Mouse (Mus musculus) spleen, adult 2 months (tissue): ENCODE data around the gene Oprd1.

Experiments
- CTCF ChIP-seq: fragments of 200-500 bp; IDR thresholded peaks from 2 replicates; pipeline ENCODE4 v1.5.1; 2011; ENCODE audit warnings: mild to moderate bottlenecking, inconsistent platforms; ENCODE audit not compliant: insufficient read depth, insufficient read length, insufficient replicate concordance; ENCODE audit errors: extremely low read depth
- POLR2A ChIP-seq: fragments of 200-500 bp; IDR thresholded peaks from 2 replicates; pipeline ENCODE4 v1.6.1; 2011; ENCODE audit warnings: low read depth, low read length, inconsistent platforms

DNA sequence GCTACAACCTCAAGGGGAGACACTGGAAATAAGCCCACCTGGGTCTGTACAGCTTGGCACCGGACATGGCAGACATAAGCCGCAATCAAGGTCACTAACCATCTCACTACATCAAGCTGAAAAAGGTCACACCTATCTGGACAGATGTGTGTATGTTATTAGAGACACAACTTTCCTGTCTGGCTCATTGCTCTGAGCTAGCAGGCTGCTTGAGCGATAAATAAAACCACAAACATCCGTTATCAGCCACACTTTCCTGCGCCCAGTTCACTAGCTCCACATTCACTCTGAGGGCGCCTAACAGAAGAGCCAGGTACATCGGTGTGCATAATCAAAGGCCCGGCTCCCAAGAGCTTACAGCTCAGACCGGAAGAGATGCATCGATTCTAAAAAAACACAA is 806 bp upstream of the Oprd1 start:
- no peak for TF ChIP-seq CTCF
- TF ChIP-seq POLR2A, result no peak
